Mouse (Mus musculus) 3134 (cell line): Measurements from ENCODE around the gene Nemp1.

ENCODE experiments used
- DNase-seq: peaks from one replicate; pipeline ENCODE4 v3.0.0-alpha.2; 2011; ENCODE audit warnings: low spot score; ENCODE audit not compliant: insufficient read length; ENCODE audit errors: extremely low read depth

Nemp1 gene

GRCm38 (mm10) chr10:127750136-127750777 is 83.6 kb downstream of the Nemp1 start:
- no peak for DNase-seq
